ENCODE assay signal across 13 mouse cellular contexts in genomic region chr1:151851051-151851848, GRCm38 (mm10).
DNase-seq lines count a peak whose midpoint lies in the region; ATAC-seq and TF ChIP-seq lines count a peak whose summit lies in the region.
"Had no signal": no experiment of that assay in that cellular context is flagged by ENCODE, and none has a peak within 500 bp of the region (broad histone marks: within the 10 kb centered on the region; RNA-seq: fewer than 3 reads in every experiment).

No protein-coding gene starts in this region.

- H3K27ac ChIP-seq in heart, adult 2 months, result no peak overlapping the region
- H3K27ac ChIP-seq in liver, embryonic 11.5 days (ENCODE audit: low read depth, low read length), result no peak overlapping the region
- no peak overlapping the region for H3K27ac ChIP-seq in liver, postnatal 0 days (ENCODE audit: low read depth)
- H3K27ac ChIP-seq in CH12.LX (ENCODE audit: insufficient read depth, low read depth), result no peak overlapping the region
- H3K27ac ChIP-seq: heart, embryonic 13.5 days; liver, embryonic 15.5 days had no signal

- in situ Hi-C loops in CH12.LX (cut with MboI; ENCODE audit: low pct_ligation_motif_present, low pct_unique_long_range_greater_than_20kb, low sequenced_read_pairs), result no loop called here

- no peaks in the 10 kb centered on the region for H3K27me3 ChIP-seq in heart, adult 2 months (ENCODE audit: control insufficient read depth, insufficient read depth, low read length)
- no peaks in the 10 kb centered on the region for H3K27me3 ChIP-seq in liver, embryonic 11.5 days (replicated peaks; ENCODE audit: control insufficient read depth, insufficient read depth, low read length)
- no peaks in the 10 kb centered on the region for H3K27me3 ChIP-seq in liver, postnatal 0 days (ENCODE audit: insufficient read depth, low read length)
- no peaks in the 10 kb centered on the region for H3K27me3 ChIP-seq in CH12.LX (replicated peaks)
- H3K27me3 ChIP-seq: heart, embryonic 13.5 days; liver, embryonic 15.5 days had no signal

- no peak overlapping the region for H3K9ac ChIP-seq in heart, adult 2 months (ENCODE audit: low read depth, low read length)
- no peak overlapping the region for H3K9ac ChIP-seq in liver, embryonic 11.5 days (ENCODE audit: low read depth, low read length)
- H3K9ac ChIP-seq in liver, postnatal 0 days (replicated peaks), result no peak overlapping the region
- no peak overlapping the region for H3K9ac ChIP-seq in CH12.LX (ENCODE audit: insufficient read depth, low read depth)
- H3K9ac ChIP-seq: heart, embryonic 13.5 days; liver, embryonic 15.5 days had no signal

- whole genome bisulfite sequencing in heart, adult 2 months, result 86% methylated on average over 20 of the region's 20 CpGs
- 83% methylated on average over 20 of the region's 20 CpGs for WGBS in liver, embryonic 11.5 days
- WGBS in liver, postnatal 0 days (ENCODE audit: insufficient replicate concordance), result 78% methylated on average over 20 of the region's 20 CpGs

- no peaks in the 10 kb centered on the region for H3K36me3 ChIP-seq in heart, adult 2 months (ENCODE audit: control insufficient read depth, insufficient read depth, low read length)
- H3K36me3 ChIP-seq in liver, embryonic 11.5 days (ENCODE audit: control insufficient read depth, insufficient read depth, low read length), result no peaks in the 10 kb centered on the region
- H3K36me3 ChIP-seq in liver, postnatal 0 days (replicated peaks; ENCODE audit: insufficient read depth, low read length), result no peaks in the 10 kb centered on the region
- no peaks in the 10 kb centered on the region for H3K36me3 ChIP-seq in CH12.LX (replicated peaks in 1 of 2; ENCODE audit: control insufficient read depth in 1 of 2, insufficient read depth in 1 of 2, low read length in 1 of 2)
- H3K36me3 ChIP-seq: heart, embryonic 13.5 days; liver, embryonic 15.5 days had no signal

- TF ChIP-seq EP300 in heart, adult 2 months (IDR thresholded peaks at IDR 0.05; ENCODE audit: insufficient read depth, low read depth, low read length), result no peak
- no peak for TF ChIP-seq EP300 in liver, postnatal 0 days (IDR thresholded peaks at IDR 0.05; ENCODE audit: low read depth)
- TF ChIP-seq EP300 in CH12.LX (IDR thresholded peaks at IDR 0.05; ENCODE audit: low read length), result no peak

- H3K79me2 ChIP-seq in heart, adult 2 months (replicated peaks; ENCODE audit: control insufficient read depth, insufficient read depth, low read length), result no peaks in the 10 kb centered on the region
- no peaks in the 10 kb centered on the region for H3K79me2 ChIP-seq in CH12.LX (replicated peaks; ENCODE audit: control insufficient read depth, extremely low read depth, insufficient read depth, poor library complexity, severe bottlenecking)

- intact Hi-C loops in heart, adult 2 months (cut with DNase I), result no loop called here

- no peaks in the 10 kb centered on the region for H3K4me1 ChIP-seq in heart, adult 2 months (ENCODE audit: control insufficient read depth, insufficient read depth, low read length)
- H3K4me1 ChIP-seq in liver, embryonic 11.5 days (replicated peaks; ENCODE audit: control insufficient read depth, insufficient read depth, low read length), result no peaks in the 10 kb centered on the region
- no peaks in the 10 kb centered on the region for H3K4me1 ChIP-seq in liver, postnatal 0 days (ENCODE audit: insufficient read depth)
- no peaks in the 10 kb centered on the region for H3K4me1 ChIP-seq in CH12.LX (ENCODE audit: control insufficient read depth in 1 of 2, insufficient read depth in 2 of 2)
- H3K4me1 ChIP-seq: heart, embryonic 13.5 days; liver, embryonic 15.5 days had no signal

- peak; percentile 22 for TF ChIP-seq RAD21 in CH12.LX (IDR thresholded peaks at IDR 0.05; ENCODE audit: low read depth, low read length)

- H3K4me3 ChIP-seq in heart, adult 2 months, result no peak overlapping the region
- H3K4me3 ChIP-seq in liver, embryonic 11.5 days (ENCODE audit: low read depth, low read length), result no peak overlapping the region
- no peak overlapping the region for H3K4me3 ChIP-seq in liver, postnatal 0 days (ENCODE audit: low read depth, low read length)
- H3K4me3 ChIP-seq in CH12.LX (replicated peaks in 1 of 3; ENCODE audit: low read depth in 2 of 3, low read length in 2 of 3, poor library complexity in 1 of 3), result no peak overlapping the region
- H3K4me3 ChIP-seq: erythroblast, embryonic 14.5 days; heart, embryonic 13.5 days; liver, embryonic 15.5 days had no signal

- no peak for ATAC-seq in liver, embryonic 11.5 days (replicated peaks; ENCODE audit: low FRiP score)
- no peak for ATAC-seq in liver, postnatal 0 days
- ATAC-seq: inflammation-experienced regulatory T-cells, adult 6 months had no signal

- no peak for DNase-seq in heart, adult 2 months
- DNase-seq in heart, adult 8-10 months (ENCODE audit: low spot score), result no peak
- DNase-seq in liver, embryonic 11.5 days (ENCODE audit: low spot score), result peak; percentile 22
- DNase-seq in liver, postnatal 0 days, result no peak
- DNase-seq in CH12.LX (ENCODE audit: extremely low read depth), result peak; percentile 4
- DNase-seq in R1 (ENCODE audit: low read depth, low spot score), result peak; percentile 53
- DNase-seq in spleen, postnatal 36 days (ENCODE audit: low spot score in 2 of 2), result no peak
- DNase-seq: cerebellum, adult 11-12 months; retina, postnatal 1 day had no signal

- dilution Hi-C loops in CH12.LX (cut with MboI; ENCODE audit: extremely low pct_ligation_motif_present, extremely low pct_unique_long_range_greater_than_20kb, low sequenced_read_pairs), result no loop called here

- TF ChIP-seq POLR2A in heart, adult 2 months (IDR thresholded peaks at IDR 0.05; ENCODE audit: insufficient read depth, low read depth, low read length), result no peak
- TF ChIP-seq POLR2A in CH12.LX (IDR thresholded peaks at IDR 0.05; ENCODE audit: low read depth, low read length), result no peak

- H3K4me2 ChIP-seq in liver, embryonic 11.5 days, result no peak overlapping the region
- no peak overlapping the region for H3K4me2 ChIP-seq in liver, postnatal 0 days (ENCODE audit: low read depth, low read length)
- H3K4me2 ChIP-seq in CH12.LX (ENCODE audit: insufficient read depth, low read depth, poor library complexity, severe bottlenecking), result no peak overlapping the region
- H3K4me2 ChIP-seq: heart, embryonic 13.5 days; liver, embryonic 15.5 days had no signal

- no peaks in the 10 kb centered on the region for H3K9me3 ChIP-seq in liver, embryonic 11.5 days (ENCODE audit: control insufficient read depth, low read length)
- H3K9me3 ChIP-seq in liver, postnatal 0 days (ENCODE audit: low read length), result no peaks in the 10 kb centered on the region
- H3K9me3 ChIP-seq in CH12.LX (replicated peaks; ENCODE audit: low read length), result no peaks in the 10 kb centered on the region
- H3K9me3 ChIP-seq: heart, embryonic 13.5 days; liver, embryonic 15.5 days had no signal

- TF ChIP-seq CTCF in heart, adult 2 months (IDR thresholded peaks at IDR 0.05), result peak; percentile 28
- no peak for TF ChIP-seq CTCF in liver, postnatal 0 days (IDR thresholded peaks at IDR 0.05; ENCODE audit: low read depth)
- TF ChIP-seq CTCF in CH12.LX (conservative IDR thresholded peaks at IDR 0.05 in 1 of 2, IDR thresholded peaks at IDR 0.05 in 1 of 2; ENCODE audit: low read depth in 2 of 2, low read length in 2 of 2), result peak in 1 of 2 experiments; percentile 27; a peak in 2 of 4 replicates

TF ChIP-seq in CH12.LX, 34 proteins besides CTCF, POLR2A, EP300 and RAD21:
- TF ChIP-seq ZKSCAN1 (IDR thresholded peaks at IDR 0.05; ENCODE audit: borderline replicate concordance, low read depth, low read length) (no peak), SMC3 (IDR thresholded peaks at IDR 0.05; ENCODE audit: low read depth, low read length) (peak; percentile 27)

Comparison
In these comparisons a context has a peak if more than half of its experiments do, and no peak if none do; other contexts are left out.
1. DNase-seq: peak in liver, embryonic 11.5 days (single experiment), CH12.LX (single experiment) and R1 (single experiment); none in heart, adult 2 months (0 of 2), heart, adult 8-10 months (single experiment), liver, postnatal 0 days (single experiment) and spleen, postnatal 36 days (0 of 2).